Mouse (Mus musculus): ENCODE results near the gene Nccrp1.

DNA sequence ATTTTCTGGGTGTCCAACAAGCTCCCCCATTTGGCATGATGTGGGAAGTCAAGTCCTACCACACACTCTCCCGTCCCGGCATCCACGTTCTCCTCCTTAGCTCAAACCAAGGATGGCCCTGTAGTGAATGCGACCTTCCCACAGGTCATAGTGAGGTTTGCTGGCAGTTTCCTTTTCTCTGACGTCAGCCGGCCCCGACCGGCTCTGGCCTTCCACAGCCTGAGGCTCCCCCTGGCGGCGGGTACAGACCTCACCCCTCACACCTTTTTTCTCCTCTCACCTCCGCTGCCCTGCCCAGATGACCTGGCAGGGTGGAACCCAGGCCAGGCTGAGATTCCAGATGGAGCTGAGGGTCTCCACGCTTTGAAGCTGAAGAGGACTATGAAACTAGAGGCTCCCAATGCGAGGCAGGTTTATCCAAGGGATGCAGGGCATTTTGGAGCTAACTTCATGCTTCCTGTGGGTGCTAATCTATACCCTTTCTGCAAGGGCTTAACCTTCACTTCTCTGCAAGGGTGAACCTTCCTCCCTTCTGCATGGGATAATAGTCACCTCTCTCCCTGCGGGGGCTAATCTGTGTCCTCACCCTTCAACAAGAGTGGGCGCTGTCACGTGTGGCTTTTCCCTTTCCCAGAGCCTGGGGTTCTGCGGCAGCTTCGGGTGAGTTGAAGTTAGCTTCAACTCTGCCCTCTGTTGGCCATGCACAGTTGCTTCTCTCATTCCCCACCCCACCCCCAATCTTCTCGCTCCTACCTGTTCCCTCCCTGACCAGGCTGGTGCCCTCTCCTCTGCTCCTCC lies 18.9 kb downstream of the Nccrp1 start:
- TF ChIP-seq CTCF (IDR thresholded peaks at IDR 0.05): peak; percentile 90
- no peak for TF ChIP-seq EP300 (IDR thresholded peaks at IDR 0.05)

All from lung, postnatal 0 days (tissue).